Mouse (Mus musculus) limb, embryonic 12.5 days (tissue): ENCODE results near the gene Ahr. TPM values are rescaled to one million over a fixed set of nuclear protein-coding genes. Genes with fewer than 3 reads are reported as not detected.

Experiments used
- ATAC-seq: fragments of 200-750 bp; cut with Nextera tagmentation; 2 replicates; pipeline ENCODE4 v1.8.0; 2017; ENCODE audit warnings: low read depth, moderate TSS enrichment; ENCODE audit not compliant: insufficient number of reproducible peaks, insufficient read depth, low FRiP score, low TSS enrichment
- H3K27ac ChIP-seq: fragments of 300-500 bp; sonication (generic); 2 replicates; pipeline ENCODE4 v1.5.1; 2016; ENCODE audit warnings: mild to moderate bottlenecking, moderate library complexity
- H3K27me3 ChIP-seq: fragments of 300-500 bp; sonication (generic); 2 replicates; pipeline ENCODE4 v1.6.1; 2016; ENCODE audit warnings: mild to moderate bottlenecking, moderate library complexity
- H3K36me3 ChIP-seq: fragments of 300-500 bp; sonication (generic); 2 replicates; pipeline ENCODE4 v1.6.1; 2016; ENCODE audit warnings: mild to moderate bottlenecking, moderate library complexity
- H3K4me1 ChIP-seq: fragments of 300-500 bp; sonication (generic); replicated peaks from 2 replicates; pipeline ENCODE4 v1.6.1; 2016
- H3K4me2 ChIP-seq: fragments of 300-500 bp; sonication (generic); 2 replicates; pipeline ENCODE4 v1.6.1; 2016; ENCODE audit warnings: mild to moderate bottlenecking, moderate library complexity
- H3K4me3 ChIP-seq: fragments of 300-500 bp; sonication (generic); replicated peaks from 2 replicates; pipeline ENCODE4 v1.5.1; 2016; ENCODE audit warnings: mild to moderate bottlenecking
- H3K9ac ChIP-seq: fragments of 300-500 bp; sonication (generic); replicated peaks from 2 replicates; pipeline ENCODE4 v1.6.1; 2016; ENCODE audit warnings: mild to moderate bottlenecking, moderate library complexity
- H3K9me3 ChIP-seq: fragments of 300-500 bp; sonication (generic); 2 replicates; pipeline ENCODE4 v1.6.1; 2016; ENCODE audit warnings: mild to moderate bottlenecking, moderate library complexity
- WGBS: fragments of 180-500 bp; shearing (Covaris S2); methylation state at CpG from one replicate; pipeline ENCODE4 v1.1.7; 2016; 5-methylcytosine and 5-hydroxymethylcytosine counted together
- polyA plus RNA-seq: library from polyadenylated mRNA; unstranded; fragments of >200 nt; fragmentation: Nextera tagmentation; extraction: Ambion mirVana; gene quantifications from 2 replicates; pipeline ENCODE4 v1.2.1, GENCODE M21; 2016

The Ahr gene
- polyA plus RNA-seq, 1 experiment from 2014 or later, result 3.6 TPM

- Histone ChIP-seq H3K9me3 (no peaks in the 10 kb centered on the region), H3K36me3 (no peaks in the 10 kb centered on the region), H3K9ac (no peak overlapping the region), H3K4me3 (no peak overlapping the region), H3K27ac (no peak overlapping the region), H3K4me1 (no peaks in the 10 kb centered on the region), H3K27me3 (no peaks in the 10 kb centered on the region), H3K4me2 (no peak overlapping the region)
- ATAC-seq, result no peak
- 85% methylated on average over 7 of the region's 7 CpGs for WGBS
These were observed 31.3 kb downstream of the Ahr start for GRCm38 (mm10) chr12:35503586-35503985.

DNA sequence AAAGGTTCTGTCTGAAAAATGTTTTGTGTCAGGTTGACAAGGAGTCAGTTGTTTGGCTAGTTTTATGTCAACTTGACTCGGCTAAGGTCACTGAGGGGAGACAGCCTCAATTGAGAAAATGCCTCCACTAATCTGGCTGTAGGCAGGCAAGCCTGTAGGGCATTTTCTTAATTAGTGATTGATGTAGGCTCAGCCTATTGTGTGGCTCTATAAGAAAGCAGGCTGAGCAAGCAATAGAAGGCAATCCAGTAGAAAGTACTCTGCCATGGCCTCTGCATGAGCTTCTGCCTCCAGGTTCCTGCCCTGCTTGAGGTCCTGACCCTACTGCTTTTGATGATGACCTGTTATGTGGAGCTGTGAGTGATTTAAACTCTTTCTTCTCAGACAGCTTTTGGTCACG lies 33.4 kb downstream of the Ahr start:
- Histone ChIP-seq H3K9ac (no peak overlapping the region), H3K36me3 (no peaks in the 10 kb centered on the region), H3K4me3 (no peak overlapping the region), H3K4me1 (no peaks in the 10 kb centered on the region), H3K4me2 (no peak overlapping the region), H3K27ac (no peak overlapping the region), H3K9me3 (no peaks in the 10 kb centered on the region), H3K27me3 (no peaks in the 10 kb centered on the region)
- 8% methylated on average over 2 of the region's 2 CpGs for WGBS
- ATAC-seq, result no peak

GRCm38 (mm10) chr12:35495195-35495594 lies 39.6 kb downstream of the Ahr start:
- Histone ChIP-seq H3K27ac (no peak overlapping the region), H3K36me3 (no peaks in the 10 kb centered on the region), H3K4me3 (no peak overlapping the region), H3K4me1 (peaks cover 11% of the 10 kb centered on the region), H3K9ac (no peak overlapping the region), H3K4me2 (no peak overlapping the region), H3K27me3 (peaks cover 4% of the 10 kb centered on the region; the same call in 1 of the 2 replicates), H3K9me3 (no peaks in the 10 kb centered on the region)
- WGBS, result 45% methylated on average over 4 of the region's 4 CpGs
- peak; percentile 68; the same call in 1 of the 2 replicates for ATAC-seq

DNA sequence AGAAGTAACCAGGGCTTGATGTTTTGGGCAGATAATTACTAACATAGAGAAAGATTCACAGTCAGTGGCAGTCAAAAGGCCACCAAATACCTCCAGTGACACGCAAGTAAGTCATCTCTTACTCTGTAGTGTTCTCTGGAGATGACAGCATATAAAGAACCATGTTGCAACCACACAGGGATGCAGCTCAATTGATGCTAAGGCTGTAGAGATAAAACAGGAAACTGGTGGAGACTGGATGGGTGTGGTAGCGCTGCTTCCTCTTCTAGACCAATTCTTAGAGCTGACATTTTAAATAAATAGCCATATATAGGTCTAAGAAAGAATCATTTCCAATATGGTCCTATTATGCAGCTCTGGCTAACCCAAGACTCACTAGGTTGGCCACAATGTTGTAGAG lies 54.1 kb downstream of the Ahr start:
- 89% methylated on average over 2 of the region's 2 CpGs for WGBS
- H3K4me3 ChIP-seq, result no peak overlapping the region
- no peaks in the 10 kb centered on the region; the same call in 1 of the 2 replicates for H3K4me1 ChIP-seq

GRCm38 (mm10) chr12:35478906-35479305 lies 55.9 kb downstream of the Ahr start:
- no peak overlapping the region for H3K4me2 ChIP-seq
- WGBS, result 48% methylated on average over 5 of the region's 5 CpGs
- H3K9ac ChIP-seq, result no peak overlapping the region
- no peak for ATAC-seq
- no peaks in the 10 kb centered on the region for H3K36me3 ChIP-seq
- no peak overlapping the region for H3K4me3 ChIP-seq
- no peaks in the 10 kb centered on the region for H3K9me3 ChIP-seq
- no peaks in the 10 kb centered on the region for H3K27me3 ChIP-seq
- no peak overlapping the region for H3K27ac ChIP-seq
- H3K4me1 ChIP-seq, result no peaks in the 10 kb centered on the region; the same call in 1 of the 2 replicates

More for the DNA sequence above, 54.1 kb downstream of the Ahr start:
- Histone ChIP-seq H3K9ac (no peak overlapping the region), H3K27ac (no peak overlapping the region), H3K4me2 (no peak overlapping the region), H3K9me3 (no peaks in the 10 kb centered on the region), H3K27me3 (no peaks in the 10 kb centered on the region), H3K36me3 (no peaks in the 10 kb centered on the region)
- ATAC-seq, result no peak

DNA sequence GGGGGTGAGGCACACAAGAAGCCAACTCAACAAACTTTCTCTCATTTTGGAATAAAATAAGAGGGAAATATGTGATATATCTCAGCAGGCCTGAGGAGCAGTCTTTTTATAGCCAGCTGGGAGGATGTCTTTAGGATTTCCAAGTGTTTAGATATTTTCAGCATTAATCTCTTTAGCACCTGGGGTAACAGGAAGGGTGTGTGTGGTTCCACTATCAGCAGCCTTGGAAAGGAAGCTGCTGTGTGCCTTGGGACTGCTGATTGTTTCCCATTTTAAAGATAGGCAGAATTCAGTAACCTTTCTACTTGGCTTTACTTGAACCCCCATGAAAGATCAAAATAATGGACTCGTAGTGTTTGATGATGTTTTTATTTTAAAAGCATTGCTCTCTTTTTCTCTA lies 71.4 kb downstream of the Ahr start:
- Histone ChIP-seq H3K4me3 (no peak overlapping the region), H3K4me1 (no peaks in the 10 kb centered on the region), H3K4me2 (no peak overlapping the region), H3K27me3 (no peaks in the 10 kb centered on the region), H3K36me3 (no peaks in the 10 kb centered on the region), H3K27ac (no peak overlapping the region), H3K9ac (no peak overlapping the region), H3K9me3 (no peaks in the 10 kb centered on the region)
- WGBS, result 79% methylated on average over 1 of the region's 1 CpGs
- ATAC-seq, result no peak

GRCm38 (mm10) chr12:35462667-35463066 lies 72.2 kb downstream of the Ahr start:
- Histone ChIP-seq H3K4me3 (no peak overlapping the region), H3K9ac (no peak overlapping the region), H3K9me3 (no peaks in the 10 kb centered on the region), H3K4me2 (no peak overlapping the region), H3K27ac (no peak overlapping the region), H3K27me3 (no peaks in the 10 kb centered on the region), H3K36me3 (no peaks in the 10 kb centered on the region), H3K4me1 (no peaks in the 10 kb centered on the region)
- ATAC-seq, result no peak
- WGBS, result 81% methylated on average over 6 of the region's 6 CpGs

DNA sequence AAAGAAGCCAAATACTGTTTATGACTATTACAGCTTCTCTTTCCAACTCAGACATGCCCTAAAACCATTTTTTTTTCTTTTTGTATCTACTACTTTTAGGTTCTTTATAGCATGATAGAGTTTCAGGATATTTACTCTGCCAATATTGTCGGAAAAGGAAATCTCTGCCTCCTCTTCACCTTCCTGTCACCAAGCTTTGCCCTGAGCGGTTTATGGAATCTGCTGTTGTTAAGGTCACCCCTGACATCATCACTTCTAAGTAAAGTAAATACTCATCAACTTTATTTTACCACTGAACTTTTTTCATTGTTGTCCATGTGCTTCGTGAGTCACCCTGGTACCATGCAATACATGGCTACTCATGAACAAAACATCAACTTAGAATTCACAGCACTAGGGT lies 75.2 kb downstream of the Ahr start:
- H3K9ac ChIP-seq, result no peak overlapping the region
- H3K36me3 ChIP-seq, result no peaks in the 10 kb centered on the region
- no peaks in the 10 kb centered on the region for H3K27me3 ChIP-seq
- no peaks in the 10 kb centered on the region for H3K9me3 ChIP-seq
- no peaks in the 10 kb centered on the region for H3K4me1 ChIP-seq
- 86% methylated on average over 3 of the region's 3 CpGs for WGBS
- no peak overlapping the region for H3K4me3 ChIP-seq
- ATAC-seq, result no peak
- H3K4me2 ChIP-seq, result no peak overlapping the region
- no peak overlapping the region for H3K27ac ChIP-seq
